Mouse (Mus musculus) erythroblast, embryonic 14.5 days (primary cell): ENCODE results near the gene Mrvi1. TPM values are rescaled to one million over a fixed set of nuclear protein-coding genes. Genes with fewer than 3 reads are reported as not detected.

ENCODE experiments used
- H3K27me3 ChIP-seq: 2 replicates; pipeline ENCODE4 v1.6.1; 2012; ENCODE audit warnings: inconsistent platforms; ENCODE audit not compliant: control insufficient read depth
- H3K36me3 ChIP-seq: 2 replicates; pipeline ENCODE4 v1.6.1; 2012; ENCODE audit warnings: mild to moderate bottlenecking, inconsistent platforms; ENCODE audit not compliant: control insufficient read depth
- H3K4me1 ChIP-seq: 2 replicates; pipeline ENCODE4 v1.6.1; 2012; ENCODE audit warnings: inconsistent platforms; ENCODE audit not compliant: control insufficient read depth
- H3K4me3 ChIP-seq: replicated peaks from 2 replicates; pipeline ENCODE3; 2012; ENCODE audit warnings: moderate library complexity, mild to moderate bottlenecking, inconsistent platforms
- H3K9me3 ChIP-seq: 2 replicates; pipeline ENCODE4 v1.6.1; 2012; ENCODE audit warnings: low read length, inconsistent platforms, mixed read lengths; ENCODE audit not compliant: control insufficient read depth
- GATA1 ChIP-seq: IDR thresholded peaks from 2 replicates; pipeline ENCODE4 v1.6.1; 2012; ENCODE audit warnings: low read length, inconsistent platforms, mixed read lengths
- TAL1 ChIP-seq: IDR thresholded peaks from 3 replicates; pipeline ENCODE4 v1.6.1; 2012; ENCODE audit warnings: low read length, inconsistent platforms, mixed read lengths
- polyA plus RNA-seq: library from polyadenylated mRNA; stranded (reverse); fragments of >175 nt; gene quantifications from 2 replicates; pipeline ENCODE4 v1.2.3, GENCODE M21; 2012

Gene Mrvi1
- polyA plus RNA-seq, 1 experiment, result 0.12 TPM

- Histone ChIP-seq H3K4me3 (no peak overlapping the region), H3K36me3 (no peaks in the 10 kb centered on the region; the same call in 1 of the 2 replicates), H3K27me3 (no peaks in the 10 kb centered on the region), H3K9me3 (no peaks in the 10 kb centered on the region), H3K4me1 (peaks cover 33% of the 10 kb centered on the region)
- TF ChIP-seq GATA1 (no peak), TAL1 (no peak)
Observed at GRCm38 (mm10) chr7:110930118-110930854, 52.0 kb downstream of the Mrvi1 start.

GRCm38 (mm10) chr7:110926562-110926961 is 55.7 kb downstream of the Mrvi1 start:
- Histone ChIP-seq H3K27me3 (no peaks in the 10 kb centered on the region), H3K4me1 (peaks cover 63% of the 10 kb centered on the region), H3K9me3 (no peaks in the 10 kb centered on the region), H3K4me3 (no peak overlapping the region), H3K36me3 (no peaks in the 10 kb centered on the region; the same call in 1 of the 2 replicates)
- no peak for TF ChIP-seq GATA1
- TF ChIP-seq TAL1, result no peak

GRCm38 (mm10) chr7:110920331-110921261 is 61.7 kb downstream of the Mrvi1 start:
- Histone ChIP-seq H3K4me1 (peaks cover 88% of the 10 kb centered on the region), H3K36me3 (peaks cover 2% of the 10 kb centered on the region; the same call in 1 of the 2 replicates), H3K4me3 (peak overlapping the region; percentile 54)

GRCm38 (mm10) chr7:110919721-110920120 is 62.5 kb downstream of the Mrvi1 start:
- TF ChIP-seq TAL1, result no peak
- no peak for TF ChIP-seq GATA1
- H3K4me1 ChIP-seq, result peaks cover 91% of the 10 kb centered on the region
- peak overlapping the region; percentile 54 for H3K4me3 ChIP-seq
- peaks cover 2% of the 10 kb centered on the region; the same call in 1 of the 2 replicates for H3K36me3 ChIP-seq
- H3K9me3 ChIP-seq, result no peaks in the 10 kb centered on the region
- no peaks in the 10 kb centered on the region for H3K27me3 ChIP-seq

More at GRCm38 (mm10) chr7:110920331-110921261, 61.7 kb downstream of the Mrvi1 start:
- Histone ChIP-seq H3K9me3 (no peaks in the 10 kb centered on the region), H3K27me3 (no peaks in the 10 kb centered on the region)
- peak; percentile 99 for TF ChIP-seq GATA1
- peak; percentile 96 for TF ChIP-seq TAL1

GRCm38 (mm10) chr7:110915913-110916312 is 66.3 kb downstream of the Mrvi1 start:
- Histone ChIP-seq H3K27me3 (no peaks in the 10 kb centered on the region), H3K4me1 (peaks cover 90% of the 10 kb centered on the region), H3K9me3 (no peaks in the 10 kb centered on the region), H3K4me3 (no peak overlapping the region), H3K36me3 (peaks cover 4% of the 10 kb centered on the region)
- TF ChIP-seq TAL1, result no peak
- no peak for TF ChIP-seq GATA1

- TF ChIP-seq TAL1, result no peak
- TF ChIP-seq GATA1, result no peak; the same call in 1 of the 2 replicates
- Histone ChIP-seq H3K4me1 (peaks cover 77% of the 10 kb centered on the region), H3K9me3 (no peaks in the 10 kb centered on the region), H3K27me3 (no peaks in the 10 kb centered on the region), H3K4me3 (peak overlapping the region; percentile 42), H3K36me3 (peaks cover 4% of the 10 kb centered on the region)
Observed at GRCm38 (mm10) chr7:110914531-110914930, 67.7 kb downstream of the Mrvi1 start.

GRCm38 (mm10) chr7:110913754-110914153 is 68.5 kb downstream of the Mrvi1 start:
- peaks cover 4% of the 10 kb centered on the region for H3K36me3 ChIP-seq
- TF ChIP-seq TAL1, result no peak
- TF ChIP-seq GATA1, result no peak
- H3K9me3 ChIP-seq, result no peaks in the 10 kb centered on the region
- no peaks in the 10 kb centered on the region for H3K27me3 ChIP-seq
- no peak overlapping the region for H3K4me3 ChIP-seq
- peaks cover 69% of the 10 kb centered on the region for H3K4me1 ChIP-seq

GRCm38 (mm10) chr7:110908209-110909144 is 73.8 kb downstream of the Mrvi1 start:
- Histone ChIP-seq H3K9me3 (no peaks in the 10 kb centered on the region), H3K36me3 (peaks cover 3% of the 10 kb centered on the region; the same call in 1 of the 2 replicates), H3K27me3 (no peaks in the 10 kb centered on the region), H3K4me3 (no peak overlapping the region), H3K4me1 (peaks cover 62% of the 10 kb centered on the region)
- TF ChIP-seq TAL1 (no peak), GATA1 (no peak)
